Mouse (Mus musculus): ENCODE measurements around the gene Ap2m1. TPM values are rescaled to one million over a fixed set of nuclear protein-coding genes. Genes with fewer than 3 reads are reported as not detected.

Ap2m1 gene
- total RNA-seq, 2 experiments from 2014 or later, result 214 to 271 TPM

DNA sequence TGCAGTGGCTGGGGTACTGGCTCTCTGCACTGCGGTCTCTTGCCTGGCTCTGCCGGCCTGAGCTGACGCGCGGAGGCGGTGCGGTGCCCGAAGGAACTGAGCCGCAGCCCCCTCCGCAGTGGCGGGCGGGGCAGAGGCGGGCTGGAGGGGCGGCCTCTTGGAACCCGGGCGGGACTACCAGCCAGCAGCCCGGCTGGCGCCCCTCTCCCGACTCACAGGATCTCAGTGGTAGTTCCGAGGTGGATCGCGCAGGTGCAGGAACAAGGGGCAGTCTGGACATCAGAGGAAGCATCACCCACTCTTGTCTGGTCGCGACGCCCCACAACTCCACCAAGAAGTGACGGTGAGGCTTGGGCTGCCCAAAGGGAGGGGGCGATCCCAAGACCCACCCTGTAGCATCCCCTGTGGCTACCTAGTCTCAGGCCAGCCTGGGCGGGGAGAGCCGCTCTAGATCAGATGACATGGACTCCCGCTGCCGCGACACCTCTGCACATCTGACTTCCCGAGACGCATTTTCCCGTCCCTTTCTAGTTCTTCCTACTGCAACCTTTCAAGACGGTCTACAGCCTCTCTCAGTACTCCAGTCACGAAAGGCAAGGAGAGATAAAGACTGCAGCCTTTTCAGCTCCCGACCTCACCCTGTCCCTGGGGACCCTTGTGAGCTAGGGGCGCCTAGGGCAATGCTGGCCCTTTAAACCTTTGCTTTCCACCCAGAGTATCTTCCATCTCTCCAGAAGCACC, 54.8 kb downstream of the Ap2m1 start:
- ATAC-seq (replicated peaks; ENCODE audit: low FRiP score, poor library complexity, severe bottlenecking), result no peak

DNA sequence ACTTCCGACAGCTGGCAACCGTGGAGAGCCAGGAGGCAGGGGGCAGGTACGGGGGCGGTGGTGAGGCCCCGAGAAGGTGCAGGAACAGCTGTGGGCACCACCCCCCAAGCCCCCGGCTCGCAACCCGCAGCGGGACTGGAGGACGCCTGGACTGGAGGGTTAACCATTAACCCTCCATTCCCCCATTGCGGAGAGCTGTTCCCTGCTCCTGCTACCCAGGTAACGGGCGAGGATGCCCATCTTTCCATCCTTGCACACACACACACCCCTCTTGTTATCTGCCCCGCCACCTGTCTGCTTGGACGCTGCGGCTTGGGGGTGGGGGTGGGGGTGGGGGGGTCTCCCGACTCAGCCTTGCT, 55.4 kb downstream of the Ap2m1 start:
- no peak for ATAC-seq (replicated peaks; ENCODE audit: low FRiP score, poor library complexity, severe bottlenecking)

DNA sequence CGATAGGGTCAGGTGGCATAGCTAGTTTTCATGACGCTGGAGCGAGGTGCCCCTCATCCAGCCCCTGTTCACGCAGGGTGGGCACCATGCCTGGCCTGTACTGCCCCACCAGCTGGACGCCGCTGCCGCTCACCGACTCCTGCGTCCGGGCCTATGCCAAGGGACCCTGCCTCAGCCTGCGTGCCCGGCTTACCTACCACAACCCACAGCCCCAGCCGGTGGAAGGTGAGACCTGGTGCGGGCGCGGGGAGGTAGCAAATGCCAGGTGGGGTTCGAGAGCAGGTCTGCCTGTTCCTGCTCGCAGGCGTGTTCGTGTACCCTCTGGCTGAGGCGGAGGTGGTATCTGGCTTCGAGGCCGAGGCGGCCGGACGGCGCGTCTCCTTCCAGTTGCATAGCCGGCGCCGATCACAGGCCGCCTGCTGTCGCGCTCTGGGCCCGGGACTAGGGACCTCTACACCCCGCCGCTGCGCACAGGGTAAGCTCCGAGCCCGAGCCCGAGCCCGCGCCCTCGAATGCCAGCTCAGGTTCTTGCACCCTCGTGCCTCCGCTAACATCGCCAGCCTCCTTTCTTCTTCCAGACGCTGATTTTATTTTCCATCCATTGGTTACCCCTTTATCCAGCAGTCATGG, 55.9 kb downstream of the Ap2m1 start:
- no peak for ATAC-seq (replicated peaks; ENCODE audit: low FRiP score, poor library complexity, severe bottlenecking)

Other genes starting within 250 kb of the Ap2m1 start
- 41.9 and 43.6 TPM in 2 replicates for gene Parl, start 233.1 kb upstream of the Ap2m1 start, total RNA-seq (2015; ENCODE audit: low replicate concordance)
- gene Parl, start 233.1 kb upstream of the Ap2m1 start, total RNA-seq (2017; ENCODE audit: low replicate concordance), result 52.8 and 63.5 TPM in 2 replicates
- gene Cyp2ab1, start 210.1 kb upstream of the Ap2m1 start, total RNA-seq (2015; ENCODE audit: low replicate concordance), result not detected in 2 replicates
- 0.39 TPM in 1 of 2 replicates, not detected in the other for gene Cyp2ab1, start 210.1 kb upstream of the Ap2m1 start, total RNA-seq (2017; ENCODE audit: low replicate concordance)
- 26.0 and 40.4 TPM in 2 replicates for gene Abcc5, start 109.1 kb upstream of the Ap2m1 start, total RNA-seq (2015; ENCODE audit: low replicate concordance)
- 29.3 and 34.1 TPM in 2 replicates for gene Abcc5, start 109.1 kb upstream of the Ap2m1 start, total RNA-seq (2017; ENCODE audit: low replicate concordance)
- 33.2 and 54.9 TPM in 2 replicates for gene Eif2b5, start 36.7 kb upstream of the Ap2m1 start, total RNA-seq (2015; ENCODE audit: low replicate concordance)
- 11.5 and 18.9 TPM in 2 replicates for gene Eif2b5, start 36.7 kb upstream of the Ap2m1 start, total RNA-seq (2017; ENCODE audit: low replicate concordance)
- 6.1 and 18.0 TPM in 2 replicates for gene Dvl3, start 18.5 kb upstream of the Ap2m1 start, total RNA-seq (2015; ENCODE audit: low replicate concordance)
- gene Dvl3, start 18.5 kb upstream of the Ap2m1 start, total RNA-seq (2017; ENCODE audit: low replicate concordance), result 1.3 and 3.6 TPM in 2 replicates
- gene Abcf3, start 13.1 kb downstream of the Ap2m1 start, total RNA-seq (2015; ENCODE audit: low replicate concordance), result 22.2 and 23.1 TPM in 2 replicates
- 32.1 and 40.5 TPM in 2 replicates for gene Abcf3, start 13.1 kb downstream of the Ap2m1 start, total RNA-seq (2017; ENCODE audit: low replicate concordance)
- gene Vwa5b2, start 54.0 kb downstream of the Ap2m1 start, total RNA-seq (2015; ENCODE audit: low replicate concordance), result not detected in 2 replicates
- gene Vwa5b2, start 54.0 kb downstream of the Ap2m1 start, total RNA-seq (2017; ENCODE audit: low replicate concordance), result 0.77 TPM in 1 of 2 replicates, not detected in the other
- gene Eef1akmt4, start 76.1 kb downstream of the Ap2m1 start, total RNA-seq (2015; ENCODE audit: low replicate concordance), result not detected in 2 replicates
- 0.15 TPM in 1 of 2 replicates, not detected in the other for gene Eef1akmt4, start 76.1 kb downstream of the Ap2m1 start, total RNA-seq (2017; ENCODE audit: low replicate concordance)
- gene Gm49333, start 76.1 kb downstream of the Ap2m1 start, total RNA-seq (2015; ENCODE audit: low replicate concordance), result not detected in 2 replicates
- not detected in 2 replicates for gene Gm49333, start 76.1 kb downstream of the Ap2m1 start, total RNA-seq (2017; ENCODE audit: low replicate concordance)
- gene Alg3, start 76.3 kb downstream of the Ap2m1 start, total RNA-seq (2015; ENCODE audit: low replicate concordance), result 6.7 and 6.8 TPM in 2 replicates
- gene Alg3, start 76.3 kb downstream of the Ap2m1 start, total RNA-seq (2017; ENCODE audit: low replicate concordance), result 1.2 and 5.5 TPM in 2 replicates
- not detected in 2 replicates for gene Camk2n2, start 85.8 kb downstream of the Ap2m1 start, total RNA-seq (2015; ENCODE audit: low replicate concordance)
- not detected in 2 replicates for gene Camk2n2, start 85.8 kb downstream of the Ap2m1 start, total RNA-seq (2017; ENCODE audit: low replicate concordance)
- gene Ece2, start 94.3 kb downstream of the Ap2m1 start, total RNA-seq (2015; ENCODE audit: low replicate concordance), result not detected in 2 replicates
- not detected in 2 replicates for gene Ece2, start 94.3 kb downstream of the Ap2m1 start, total RNA-seq (2017; ENCODE audit: low replicate concordance)
- gene Psmd2, start 116.2 kb downstream of the Ap2m1 start, total RNA-seq (2015; ENCODE audit: low replicate concordance), result 71.7 and 115 TPM in 2 replicates
- 125 and 131 TPM in 2 replicates for gene Psmd2, start 116.2 kb downstream of the Ap2m1 start, total RNA-seq (2017; ENCODE audit: low replicate concordance)
- 105 and 116 TPM in 2 replicates for gene Eif4g1, start 132.8 kb downstream of the Ap2m1 start, total RNA-seq (2015; ENCODE audit: low replicate concordance)
- 109 and 153 TPM in 2 replicates for gene Eif4g1, start 132.8 kb downstream of the Ap2m1 start, total RNA-seq (2017; ENCODE audit: low replicate concordance)
- not detected in 2 replicates for gene Fam131a, start 157.8 kb downstream of the Ap2m1 start, total RNA-seq (2015; ENCODE audit: low replicate concordance)
- not detected in 2 replicates for gene Fam131a, start 157.8 kb downstream of the Ap2m1 start, total RNA-seq (2017; ENCODE audit: low replicate concordance)
- gene Polr2h, start 182.2 kb downstream of the Ap2m1 start, total RNA-seq (2015; ENCODE audit: low replicate concordance), result 2.9 and 10.5 TPM in 2 replicates
- 5.8 and 11.2 TPM in 2 replicates for gene Polr2h, start 182.2 kb downstream of the Ap2m1 start, total RNA-seq (2017; ENCODE audit: low replicate concordance)
- 11.5 and 21.0 TPM in 2 replicates for gene Clcn2, start 182.3 kb downstream of the Ap2m1 start, total RNA-seq (2015; ENCODE audit: low replicate concordance)
- gene Clcn2, start 182.3 kb downstream of the Ap2m1 start, total RNA-seq (2017; ENCODE audit: low replicate concordance), result 9.9 and 10.7 TPM in 2 replicates
- not detected in 2 replicates for gene Chrd, start 197.6 kb downstream of the Ap2m1 start, total RNA-seq (2015; ENCODE audit: low replicate concordance)
- gene Chrd, start 197.6 kb downstream of the Ap2m1 start, total RNA-seq (2017; ENCODE audit: low replicate concordance), result not detected in 2 replicates
- gene Thpo, start 199.0 kb downstream of the Ap2m1 start, total RNA-seq (2015; ENCODE audit: low replicate concordance), result not detected in 2 replicates
- not detected in 2 replicates for gene Thpo, start 199.0 kb downstream of the Ap2m1 start, total RNA-seq (2017; ENCODE audit: low replicate concordance)

All from erythroid progenitor cell, adult 5-6 weeks (primary cell).